Mouse (Mus musculus): Measurements from ENCODE around the gene Slc3a1. TPM values are rescaled to one million over a fixed set of nuclear protein-coding genes. Genes with fewer than 3 reads are reported as not detected.

Slc3a1 gene
- polyA plus RNA-seq, 1 experiment from 2014 or later: 121 TPM

GRCm38 (mm10) chr17:84995844-84996243, 32.3 kb upstream of the Slc3a1 start:
- no peak overlapping the region for H3K27ac ChIP-seq (ENCODE audit: low read depth, low read length)
- WGBS: 58% methylated on average over 6 of the region's 6 CpGs
- no peak for TF ChIP-seq CTCF (IDR thresholded peaks at IDR 0.05; ENCODE audit: low read depth)
- H3K36me3 ChIP-seq (ENCODE audit: control insufficient read depth, insufficient read depth): peaks cover 14% of the 10 kb centered on the region; the same call in 1 of the 2 replicates
- H3K4me1 ChIP-seq (replicated peaks; ENCODE audit: control insufficient read depth, insufficient read depth, low read length): no peaks in the 10 kb centered on the region
- no peaks in the 10 kb centered on the region for H3K9me3 ChIP-seq (ENCODE audit: control insufficient read depth)
- no peak overlapping the region for H3K9ac ChIP-seq (ENCODE audit: low read depth, low read length)
- H3K4me3 ChIP-seq (ENCODE audit: low read depth, low read length): no peak overlapping the region
- no peak for ATAC-seq
- H3K27me3 ChIP-seq (replicated peaks; ENCODE audit: control insufficient read depth, insufficient read depth, low read length): no peaks in the 10 kb centered on the region
- H3K4me2 ChIP-seq (replicated peaks; ENCODE audit: low read depth): no peak overlapping the region

- TF ChIP-seq CTCF (IDR thresholded peaks at IDR 0.05; ENCODE audit: low read depth): no peak
- 38% methylated on average over 1 of the region's 1 CpGs for WGBS
- H3K9me3 ChIP-seq (ENCODE audit: control insufficient read depth): no peaks in the 10 kb centered on the region
- H3K4me1 ChIP-seq (replicated peaks; ENCODE audit: control insufficient read depth, insufficient read depth, low read length): no peaks in the 10 kb centered on the region
- H3K4me3 ChIP-seq (ENCODE audit: low read depth, low read length): no peak overlapping the region
- no peak overlapping the region for H3K9ac ChIP-seq (ENCODE audit: low read depth, low read length)
- peaks cover 18% of the 10 kb centered on the region; the same call in 1 of the 2 replicates for H3K36me3 ChIP-seq (ENCODE audit: control insufficient read depth, insufficient read depth)
- no peak for ATAC-seq
- no peak overlapping the region for H3K4me2 ChIP-seq (replicated peaks; ENCODE audit: low read depth)
- no peak overlapping the region for H3K27ac ChIP-seq (ENCODE audit: low read depth, low read length)
- H3K27me3 ChIP-seq (replicated peaks; ENCODE audit: control insufficient read depth, insufficient read depth, low read length): no peaks in the 10 kb centered on the region
Observed at GRCm38 (mm10) chr17:84997639-84998038, 30.5 kb upstream of the Slc3a1 start.

- TF ChIP-seq CTCF (IDR thresholded peaks at IDR 0.05; ENCODE audit: low read depth): no peak
- 78% methylated on average over 10 of the region's 10 CpGs for WGBS
- no peak overlapping the region for H3K9ac ChIP-seq (ENCODE audit: low read depth, low read length)
- H3K4me3 ChIP-seq (ENCODE audit: low read depth, low read length): no peak overlapping the region
- H3K4me2 ChIP-seq (replicated peaks; ENCODE audit: low read depth): no peak overlapping the region
- no peak for ATAC-seq
- H3K9me3 ChIP-seq (ENCODE audit: control insufficient read depth): no peaks in the 10 kb centered on the region
- H3K36me3 ChIP-seq (ENCODE audit: control insufficient read depth, insufficient read depth): peaks cover 23% of the 10 kb centered on the region; the same call in 1 of the 2 replicates
- no peaks in the 10 kb centered on the region for H3K27me3 ChIP-seq (replicated peaks; ENCODE audit: control insufficient read depth, insufficient read depth, low read length)
- H3K27ac ChIP-seq (ENCODE audit: low read depth, low read length): no peak overlapping the region
- no peaks in the 10 kb centered on the region for H3K4me1 ChIP-seq (replicated peaks; ENCODE audit: control insufficient read depth, insufficient read depth, low read length)
Observed at GRCm38 (mm10) chr17:84999636-85000035, 28.5 kb upstream of the Slc3a1 start.

GRCm38 (mm10) chr17:85013485-85013884, 14.7 kb upstream of the Slc3a1 start:
- Histone ChIP-seq H3K4me2 (replicated peaks; ENCODE audit: low read depth) (no peak overlapping the region), H3K36me3 (ENCODE audit: control insufficient read depth, insufficient read depth) (peaks cover 10% of the 10 kb centered on the region; the same call in 1 of the 2 replicates), H3K4me3 (ENCODE audit: low read depth, low read length) (no peak overlapping the region), H3K4me1 (replicated peaks; ENCODE audit: control insufficient read depth, insufficient read depth, low read length) (no peaks in the 10 kb centered on the region), H3K9me3 (ENCODE audit: control insufficient read depth) (no peaks in the 10 kb centered on the region), H3K27me3 (replicated peaks; ENCODE audit: control insufficient read depth, insufficient read depth, low read length) (no peaks in the 10 kb centered on the region), H3K27ac (ENCODE audit: low read depth, low read length) (no peak overlapping the region), H3K9ac (ENCODE audit: low read depth, low read length) (no peak overlapping the region)
- no peak for TF ChIP-seq CTCF (IDR thresholded peaks at IDR 0.05; ENCODE audit: low read depth)
- ATAC-seq: no peak
- 85% methylated on average over 6 of the region's 6 CpGs for WGBS

GRCm38 (mm10) chr17:85014632-85015031, 13.5 kb upstream of the Slc3a1 start:
- no peak for TF ChIP-seq CTCF (IDR thresholded peaks at IDR 0.05; ENCODE audit: low read depth)
- Histone ChIP-seq H3K27me3 (replicated peaks; ENCODE audit: control insufficient read depth, insufficient read depth, low read length) (no peaks in the 10 kb centered on the region), H3K27ac (ENCODE audit: low read depth, low read length) (no peak overlapping the region), H3K4me1 (replicated peaks; ENCODE audit: control insufficient read depth, insufficient read depth, low read length) (no peaks in the 10 kb centered on the region), H3K36me3 (ENCODE audit: control insufficient read depth, insufficient read depth) (peaks cover 10% of the 10 kb centered on the region; the same call in 1 of the 2 replicates), H3K9me3 (ENCODE audit: control insufficient read depth) (no peaks in the 10 kb centered on the region), H3K4me3 (ENCODE audit: low read depth, low read length) (no peak overlapping the region), H3K9ac (ENCODE audit: low read depth, low read length) (no peak overlapping the region), H3K4me2 (replicated peaks; ENCODE audit: low read depth) (no peak overlapping the region)
- ATAC-seq: no peak
- 91% methylated on average over 3 of the region's 3 CpGs for WGBS

GRCm38 (mm10) chr17:85018344-85018743, 9.8 kb upstream of the Slc3a1 start:
- Histone ChIP-seq H3K4me2 (replicated peaks; ENCODE audit: low read depth) (no peak overlapping the region), H3K27ac (ENCODE audit: low read depth, low read length) (no peak overlapping the region), H3K9me3 (ENCODE audit: control insufficient read depth) (no peaks in the 10 kb centered on the region), H3K4me3 (ENCODE audit: low read depth, low read length) (no peak overlapping the region), H3K4me1 (replicated peaks; ENCODE audit: control insufficient read depth, insufficient read depth, low read length) (no peaks in the 10 kb centered on the region), H3K9ac (ENCODE audit: low read depth, low read length) (no peak overlapping the region), H3K36me3 (ENCODE audit: control insufficient read depth, insufficient read depth) (no peaks in the 10 kb centered on the region), H3K27me3 (replicated peaks; ENCODE audit: control insufficient read depth, insufficient read depth, low read length) (no peaks in the 10 kb centered on the region)
- no peak for TF ChIP-seq CTCF (IDR thresholded peaks at IDR 0.05; ENCODE audit: low read depth)
- WGBS: 92% methylated on average over 3 of the region's 3 CpGs
- no peak for ATAC-seq

- Histone ChIP-seq H3K9ac (ENCODE audit: low read depth, low read length) (no peak overlapping the region), H3K36me3 (ENCODE audit: control insufficient read depth, insufficient read depth) (no peaks in the 10 kb centered on the region), H3K4me3 (ENCODE audit: low read depth, low read length) (no peak overlapping the region), H3K27me3 (replicated peaks; ENCODE audit: control insufficient read depth, insufficient read depth, low read length) (no peaks in the 10 kb centered on the region), H3K27ac (ENCODE audit: low read depth, low read length) (no peak overlapping the region), H3K9me3 (ENCODE audit: control insufficient read depth) (no peaks in the 10 kb centered on the region), H3K4me1 (replicated peaks; ENCODE audit: control insufficient read depth, insufficient read depth, low read length) (no peaks in the 10 kb centered on the region), H3K4me2 (replicated peaks; ENCODE audit: low read depth) (no peak overlapping the region)
- 63% methylated on average over 5 of the region's 5 CpGs for WGBS
- no peak for TF ChIP-seq CTCF (IDR thresholded peaks at IDR 0.05; ENCODE audit: low read depth)
- no peak for ATAC-seq
Observed at GRCm38 (mm10) chr17:85018794-85019193, 9.4 kb upstream of the Slc3a1 start.
